In genomic region chr6:146643184-146643570, GRCm38 (mm10) we compare ENCODE assay signal across 8 mouse cellular contexts. TPM values are rescaled to one million over a fixed set of nuclear protein-coding genes. Genes with fewer than 3 reads are reported as not detected.
DNase-seq lines count a peak whose midpoint lies in the region; TF ChIP-seq lines count a peak whose summit lies in the region.

No protein-coding gene starts in this region.

- no peaks in the 10 kb centered on the region for H3K27me3 ChIP-seq in erythroblast, embryonic 14.5 days (ENCODE audit: control insufficient read depth)
- H3K27me3 ChIP-seq in kidney, adult 2 months (replicated peaks; ENCODE audit: control insufficient read depth, insufficient read depth, low read length), result no peaks in the 10 kb centered on the region

- no peak for TF ChIP-seq CTCF in kidney, adult 2 months (conservative IDR thresholded peaks at IDR 0.05; ENCODE audit: insufficient read depth, insufficient read length, low read depth, low read length)

- no peak for TF ChIP-seq POLR2A in kidney, adult 2 months (IDR thresholded peaks at IDR 0.05; ENCODE audit: low read depth, low read length)

- peak overlapping the region; percentile 45 for H3K27ac ChIP-seq in kidney, adult 2 months (ENCODE audit: insufficient read depth, low read depth, low read length)
- peak overlapping the region; percentile 24; the same call in 1 of the 2 replicates for H3K27ac ChIP-seq in macrophage

- H3K79me2 ChIP-seq in macrophage (ENCODE audit: inconsistent target), result peaks cover 54% of the 10 kb centered on the region

- WGBS in kidney, adult 2 months, result 11% methylated on average over 11 of the region's 11 CpGs
- 25% methylated on average over 11 of the region's 11 CpGs for WGBS in macrophage (ENCODE audit: missing documents)

- intact Hi-C loops in left cerebral cortex, postnatal 4 days (cut with DNase I), result no loop called here

- H3K9me3 ChIP-seq in erythroblast, embryonic 14.5 days (ENCODE audit: control insufficient read depth, low read length), result no peaks in the 10 kb centered on the region

- H3K4me3 ChIP-seq in erythroblast, embryonic 14.5 days (replicated peaks), result peak overlapping the region; percentile 73
- H3K4me3 ChIP-seq in kidney, adult 2 months (ENCODE audit: insufficient read depth, low read depth, low read length), result peak overlapping the region; percentile 81
- H3K4me3 ChIP-seq in macrophage (ENCODE audit: inconsistent target), result peak overlapping the region; percentile 81

- peak; percentile 28 for DNase-seq in urinary bladder, adult 2 months (ENCODE audit: low spot score)
- DNase-seq in urinary bladder, postnatal 25 days (ENCODE audit: low spot score), result no peak
- peak; percentile 63 for DNase-seq in kidney, adult 2 months
- no peak for DNase-seq in layer of hippocampus, postnatal 10 days (ENCODE audit: low spot score in 2 of 2)
- no peak for DNase-seq in layer of hippocampus, adult 9-10 months (ENCODE audit: low spot score)
- no peak for DNase-seq in left cerebral cortex, postnatal 4 days

- H3K36me3 ChIP-seq in erythroblast, embryonic 14.5 days (ENCODE audit: control insufficient read depth), result peaks cover 4% of the 10 kb centered on the region
- H3K36me3 ChIP-seq in kidney, adult 2 months (ENCODE audit: control insufficient read depth, insufficient read depth, low read length), result no peaks in the 10 kb centered on the region
- no peaks in the 10 kb centered on the region for H3K36me3 ChIP-seq in macrophage (ENCODE audit: inconsistent target)

- H3K4me1 ChIP-seq in erythroblast, embryonic 14.5 days (ENCODE audit: control insufficient read depth), result peaks cover 51% of the 10 kb centered on the region
- peaks cover 8% of the 10 kb centered on the region; the same call in 1 of the 2 replicates for H3K4me1 ChIP-seq in kidney, adult 2 months (ENCODE audit: control insufficient read depth, insufficient read depth, low read length)

RNA-seq across cellular contexts. Expression of gene Tm7sf3, which starts 0.6 kb away (rescaled TPM):
- 19.6 and 29.0 TPM in 2 replicates for polyA plus RNA-seq in urinary bladder, adult 2 months (2012; rRNA removed)
- 0.41 and 0.97 TPM in 2 replicates for polyA plus RNA-seq in erythroblast, embryonic 14.5 days (2012)
- polyA plus RNA-seq in kidney, adult 2 months (2012; rRNA removed), result 32.9 and 34.8 TPM in 2 replicates
- total RNA-seq in macrophage (2018; cell fraction: chromatin; rRNA removed), result 10 to 100 TPM in 3 of 26 experiments, 1 to 10 TPM in 21, under 1 TPM in 2; 0.66 to 12.6 (median 5.5) TPM
- total RNA-seq in macrophage (2018; cell fraction: cytosol; rRNA removed), result 10 to 100 TPM; 11.9 to 21.9 (median 16.6) TPM
- 10 to 100 TPM in 23 of 26 experiments, 1 to 10 TPM in 3; 5.4 to 25.9 (median 16.0) TPM for total RNA-seq in macrophage (2018; cell fraction: nucleus; rRNA removed)
- polyA plus RNA-seq in macrophage (2018), result 11.7 to 20.2 TPM (median 17.7 TPM) in 3 replicates
- 10 to 100 TPM; 38.8 to 42.2 TPM for total RNA-seq in layer of hippocampus, postnatal 10 days (2021)
- total RNA-seq in left cerebral cortex, postnatal 4 days (2021), result 10 to 100 TPM; 30.6 to 32.4 TPM

RNA-seq across cellular contexts. Expression of gene Med21, which starts 0.8 kb away (rescaled TPM):
- 77.1 and 98.5 TPM in 2 replicates for polyA plus RNA-seq in urinary bladder, adult 2 months (2012; rRNA removed)
- 0.14 and 0.41 TPM in 2 replicates for polyA plus RNA-seq in erythroblast, embryonic 14.5 days (2012)
- 45.4 and 59.9 TPM in 2 replicates for polyA plus RNA-seq in kidney, adult 2 months (2012; rRNA removed)
- 100 to 1,000 TPM in 3 of 26 experiments, 10 to 100 TPM in 23; 15.0 to 273 (median 35.7) TPM for total RNA-seq in macrophage (2018; cell fraction: chromatin; rRNA removed)
- total RNA-seq in macrophage (2018; cell fraction: cytosol; rRNA removed), result 10 to 100 TPM; 19.9 to 54.5 (median 27.5) TPM
- 100 to 1,000 TPM in 5 of 26 experiments, 10 to 100 TPM in 21; 27.2 to 212 (median 38.6) TPM for total RNA-seq in macrophage (2018; cell fraction: nucleus; rRNA removed)
- polyA plus RNA-seq in macrophage (2018), result 25.7 to 41.0 TPM (median 35.8 TPM) in 3 replicates
- total RNA-seq in layer of hippocampus, postnatal 10 days (2021), result 10 to 100 TPM; 41.1 to 46.1 TPM
- total RNA-seq in left cerebral cortex, postnatal 4 days (2021), result 10 to 100 TPM; 42.6 to 49.1 TPM

Comparison
In these comparisons a context has a peak if more than half of its experiments do, and no peak if none do; other contexts are left out.
1. DNase-seq: peak in urinary bladder, adult 2 months (single experiment) and kidney, adult 2 months (single experiment); none in urinary bladder, postnatal 25 days (single experiment), layer of hippocampus, postnatal 10 days (0 of 2), layer of hippocampus, adult 9-10 months (single experiment) and left cerebral cortex, postnatal 4 days (single experiment).
2. RNA of gene Med21, which starts 0.8 kb away (polyA plus RNA-seq): 77.1 to 98.5 TPM in urinary bladder, adult 2 months, 45.4 to 59.9 TPM in kidney, adult 2 months and 25.7 to 41.0 TPM in macrophage; 0.14 to 0.41 TPM in erythroblast, embryonic 14.5 days; every median in the first group is over 10 times any median in the second.
3. Peak in every context shown above with its lines, with median percentiles within 50 percentile points of each other: H3K4me3 ChIP-seq.